Mouse (Mus musculus): ENCODE results near the gene Traf3ip1.

- no peak for TF ChIP-seq CTCF (IDR thresholded peaks at IDR 0.05; ENCODE audit: borderline replicate concordance, extremely low read depth, insufficient read depth, insufficient read length)
- TF ChIP-seq POLR2A (IDR thresholded peaks at IDR 0.05; ENCODE audit: borderline replicate concordance, extremely low read depth, insufficient read depth, insufficient read length, poor library complexity, severe bottlenecking), result no peak
Measured at GRCm38 (mm10) chr1:91498579-91498978, 4.1 kb downstream of the Traf3ip1 start.

Data from brain, embryonic 14.5 days (tissue).